29 mouse cellular contexts compared by ENCODE assay signal in genomic region chr11:3905446-3905845, GRCm38 (mm10). TPM values are rescaled to one million over a fixed set of nuclear protein-coding genes. Genes with fewer than 3 reads are reported as not detected.
DNase-seq lines count a peak whose midpoint lies in the region; ATAC-seq and TF ChIP-seq lines count a peak whose summit lies in the region.
"Had no signal": no experiment of that assay in that cellular context is flagged by ENCODE, and none has a peak within 500 bp of the region (broad histone marks: within the 10 kb centered on the region; RNA-seq: fewer than 3 reads in every experiment).

No protein-coding gene starts in this region.

- 82% methylated on average over 1 of the region's 1 CpGs for WGBS in stomach, embryonic 16.5 days
- 83% methylated on average over 1 of the region's 1 CpGs for WGBS in stomach, postnatal 0 days

- no peak overlapping the region for H3K4me2 ChIP-seq in stomach, embryonic 16.5 days (ENCODE audit: low read depth, low read length)
- no peak overlapping the region for H3K4me2 ChIP-seq in stomach, postnatal 0 days (replicated peaks; ENCODE audit: low read depth)
- H3K4me2 ChIP-seq in myocyte (ENCODE audit: low read depth) = peak overlapping the region; percentile 33
- H3K4me2 ChIP-seq: embryonic facial prominence, embryonic 13.5 days; heart, embryonic 11.5 days; hindbrain, embryonic 15.5 days; kidney, embryonic 15.5 days; limb, embryonic 13.5 days; liver, embryonic 11.5 days; lung, embryonic 15.5 days; midbrain, embryonic 11.5 days; neural tube, embryonic 13.5 days had no signal

- no peak overlapping the region for H3ac ChIP-seq in myocyte (ENCODE audit: control insufficient read depth, insufficient read length)

- H3K79me2 ChIP-seq in myocyte (ENCODE audit: control insufficient read depth, insufficient read depth) = peaks cover 45% of the 10 kb centered on the region

- peak overlapping the region; percentile 48; the same call in 1 of the 2 replicates for H3K27ac ChIP-seq in stomach, embryonic 16.5 days (ENCODE audit: low read length)
- H3K27ac ChIP-seq in stomach, postnatal 0 days (replicated peaks) = no peak overlapping the region
- H3K27ac ChIP-seq: embryonic facial prominence, embryonic 13.5 days; hindbrain, embryonic 15.5 days; kidney, embryonic 15.5 days; limb, embryonic 13.5 days; lung, embryonic 15.5 days; neural tube, embryonic 13.5 days had no signal

- H3K36me3 ChIP-seq in stomach, embryonic 16.5 days (ENCODE audit: control insufficient read depth, insufficient read depth, low read length) = no peaks in the 10 kb centered on the region
- H3K36me3 ChIP-seq in stomach, postnatal 0 days (ENCODE audit: control insufficient read depth, insufficient read depth, low read length) = no peaks in the 10 kb centered on the region; the same call in 1 of the 2 replicates
- peaks cover 32% of the 10 kb centered on the region for H3K36me3 ChIP-seq in myocyte (ENCODE audit: control insufficient read depth, insufficient read depth)
- H3K36me3 ChIP-seq: kidney, embryonic 15.5 days; limb, embryonic 13.5 days; lung, embryonic 15.5 days had no signal

- no peak for ATAC-seq in stomach, embryonic 16.5 days (ENCODE audit: insufficient read depth, low FRiP score)
- ATAC-seq in stomach, postnatal 0 days (ENCODE audit: low FRiP score, low TSS enrichment) = no peak
- ATAC-seq in Patski = peak; percentile 34
- ATAC-seq: activated CD4-positive, CD25-positive, alpha-beta regulatory T cell, adult 4 months had no signal

- DNase-seq in adrenal gland, adult (ENCODE audit: inconsistent age in 2 of 2, low spot score in 1 of 2) = peak; percentile 74 to 77
- no peak for DNase-seq in adrenal gland, adult 8-10 months
- DNase-seq in stomach, postnatal 0 days (ENCODE audit: low spot score) = no peak
- no peak for DNase-seq in Patski (ENCODE audit: low read depth, low spot score)
- DNase-seq in right cerebral cortex, postnatal 36 days (ENCODE audit: low spot score in 2 of 2) = no peak
- no peak for DNase-seq in right cerebral cortex, adult 18-20 months
- DNase-seq: cerebellum, adult 11-12 months; cerebellum, adult 9-11 months; embryo, embryonic 11 days; gastrocnemius, postnatal 14 days; heart, adult 11 months; heart, postnatal 4 days; kidney, adult 18-20 months; kidney, postnatal 36 days; thymus, postnatal 14 days had no signal

- TF ChIP-seq CTCF in stomach, postnatal 0 days (IDR thresholded peaks at IDR 0.05; ENCODE audit: low read depth) = no peak
- TF ChIP-seq CTCF in Patski (IDR thresholded peaks at IDR 0.05) = no peak

- in situ Hi-C loops in Patski (cut with MboI; ENCODE audit: low pct_unique_long_range_greater_than_20kb) = no loop called here

- CTCF ChIA-PET in Patski (lab: Charles Lee) = interaction anchor here (1.7 to 1.9 kb wide), 2 partner anchors 9 to 16 kb away, joined by 5 to 7 read pairs; partner anchors contain the start of gene Slc35e4

- POLR2A ChIA-PET in Patski (lab: Charles Lee) = no interaction called here

- H3K9ac ChIP-seq in stomach, embryonic 16.5 days (ENCODE audit: low read length) = no peak overlapping the region
- H3K9ac ChIP-seq in stomach, postnatal 0 days (ENCODE audit: low read length) = no peak overlapping the region
- H3K9ac ChIP-seq: embryonic facial prominence, embryonic 13.5 days; hindbrain, embryonic 15.5 days; kidney, embryonic 15.5 days; limb, embryonic 13.5 days; lung, embryonic 15.5 days; neural tube, embryonic 13.5 days had no signal

- H3K27me3 ChIP-seq in stomach, embryonic 16.5 days (ENCODE audit: control insufficient read depth, insufficient read depth, low read length) = no peaks in the 10 kb centered on the region
- H3K27me3 ChIP-seq in stomach, postnatal 0 days (ENCODE audit: control insufficient read depth, insufficient read depth, low read length) = no peaks in the 10 kb centered on the region
- no peaks in the 10 kb centered on the region for H3K27me3 ChIP-seq in Patski
- H3K27me3 ChIP-seq in myocyte (ENCODE audit: control insufficient read depth, insufficient read depth, insufficient read length) = no peaks in the 10 kb centered on the region
- H3K27me3 ChIP-seq: embryonic facial prominence, embryonic 13.5 days; hindbrain, embryonic 15.5 days; kidney, embryonic 15.5 days; limb, embryonic 13.5 days; lung, embryonic 15.5 days; neural tube, embryonic 13.5 days had no signal

- 0 out of 2 replicates have a peak, but pooled peaks cover under 1% of the 10 kb centered on the region for H3K4me1 ChIP-seq in stomach, embryonic 16.5 days (ENCODE audit: control insufficient read depth, insufficient read depth, low read length)
- 0 out of 2 replicates have a peak, but pooled peaks cover 3% of the 10 kb centered on the region for H3K4me1 ChIP-seq in stomach, postnatal 0 days (replicated peaks; ENCODE audit: control insufficient read depth, insufficient read depth)

- no peak overlapping the region for H3K4me3 ChIP-seq in stomach, embryonic 16.5 days (replicated peaks; ENCODE audit: low read length)
- H3K4me3 ChIP-seq in stomach, postnatal 0 days (ENCODE audit: low read depth, low read length) = no peak overlapping the region
- no peak overlapping the region for H3K4me3 ChIP-seq in myocyte
- H3K4me3 ChIP-seq: embryonic facial prominence, embryonic 13.5 days; erythroblast, embryonic 14.5 days; hindbrain, embryonic 15.5 days; kidney, embryonic 15.5 days; limb, embryonic 13.5 days; lung, embryonic 15.5 days; neural tube, embryonic 13.5 days had no signal

- no peaks in the 10 kb centered on the region for H3K9me3 ChIP-seq in stomach, embryonic 16.5 days (replicated peaks; ENCODE audit: control insufficient read depth, low read length)
- no peaks in the 10 kb centered on the region for H3K9me3 ChIP-seq in stomach, postnatal 0 days (ENCODE audit: control insufficient read depth, low read length)
- H3K9me3 ChIP-seq: embryonic facial prominence, embryonic 13.5 days; hindbrain, embryonic 15.5 days; kidney, embryonic 15.5 days; limb, embryonic 13.5 days; lung, embryonic 15.5 days; neural tube, embryonic 13.5 days had no signal

- TF ChIP-seq EP300 in stomach, postnatal 0 days (optimal IDR thresholded peaks at IDR 0.05) = no peak

- TF ChIP-seq POLR2A in myocyte (IDR thresholded peaks at IDR 0.05; ENCODE audit: insufficient read length, low read depth) = no peak

TF ChIP-seq in myocyte, 11 proteins besides CTCF, POLR2A, EP300 and RAD21:
- TF ChIP-seq USF1 (IDR thresholded peaks at IDR 0.05; ENCODE audit: low read depth) = no peak
- TF ChIP-seq SRF (IDR thresholded peaks at IDR 0.05; ENCODE audit: control insufficient read depth, insufficient read length, low read depth) = no peak
- TF ChIP-seq POLR2AphosphoS2 (IDR thresholded peaks at IDR 0.05; ENCODE audit: insufficient read length, low read depth) = no peak
- TF ChIP-seq CEBPB (IDR thresholded peaks at IDR 0.05; ENCODE audit: insufficient read depth, poor library complexity, severe bottlenecking) = no peak
- peak; percentile 12 for TF ChIP-seq TCF3 (IDR thresholded peaks at IDR 0.05; ENCODE audit: insufficient read length, low read depth)
- TF ChIP-seq MYOD1 (IDR thresholded peaks at IDR 0.05; ENCODE audit: control insufficient read depth in 1 of 3, insufficient read length in 2 of 3, low read depth in 2 of 3) = peak in 2 of 3 experiments; percentile 14 to 87
- TF ChIP-seq E2F4 (IDR thresholded peaks at IDR 0.05; ENCODE audit: insufficient read depth) = no peak
- TF ChIP-seq MAX (IDR thresholded peaks at IDR 0.05; ENCODE audit: low read depth) = no peak
- TF ChIP-seq REST (IDR thresholded peaks at IDR 0.05; ENCODE audit: insufficient read depth, insufficient read length) = no peak
- peak in 1 of 3 experiments; percentile 81 for TF ChIP-seq MYOG (IDR thresholded peaks at IDR 0.05; ENCODE audit: control insufficient read depth in 1 of 3, insufficient read depth in 1 of 3, insufficient read length in 2 of 3, low read depth in 2 of 3)
- no peak for TF ChIP-seq TCF12 (IDR thresholded peaks at IDR 0.05; ENCODE audit: insufficient read depth, poor library complexity, severe bottlenecking)

RNA-seq across cellular contexts. Expression of gene Slc35e4, which starts 9.0 kb away (rescaled TPM):
- total RNA-seq in adrenal gland, adult 8-10 months (2022) = 10 to 100 TPM in 2 of 4 experiments, 1 to 10 TPM in 2; 5.9 to 15.5 (median 10.2) TPM
- 6.4 and 7.9 TPM in 2 replicates for polyA plus RNA-seq in stomach, embryonic 16.5 days (2015; fragmentation: Nextera tagmentation; extraction: Ambion mirVana)
- 7.3 and 7.5 TPM in 2 replicates for polyA plus RNA-seq in stomach, postnatal 0 days (2015; fragmentation: Nextera tagmentation; extraction: Ambion mirVana)
- polyA plus RNA-seq in Patski (2021) (25.6 TPM), myocyte (2012; fragmentation: generic; extraction: Trizol) (69.6 TPM)

RNA-seq across cellular contexts. Expression of gene Dusp18, which starts 10.4 kb away (rescaled TPM):
- 1 to 10 TPM; 4.7 to 9.3 (median 6.6) TPM for total RNA-seq in adrenal gland, adult 8-10 months (2022)
- polyA plus RNA-seq in stomach, embryonic 16.5 days (2015; fragmentation: Nextera tagmentation; extraction: Ambion mirVana) = 9.5 and 11.3 TPM in 2 replicates
- 2.8 TPM in 2 replicates for polyA plus RNA-seq in stomach, postnatal 0 days (2015; fragmentation: Nextera tagmentation; extraction: Ambion mirVana)
- polyA plus RNA-seq in Patski (2021) (16.4 TPM), myocyte (2012; fragmentation: generic; extraction: Trizol) (26.5 TPM)
- polyA plus RNA-seq: erythroblast, embryonic 14.5 days had no signal

RNA-seq across cellular contexts. Expression of gene 4921536K21Rik, which starts 10.5 kb away (rescaled TPM):
- total RNA-seq in adrenal gland, adult 8-10 months (2022) = under 1 TPM; 0.56 to 0.81 (median 0.70) TPM
- 0.13 and 0.36 TPM in 2 replicates for polyA plus RNA-seq in stomach, embryonic 16.5 days (2015; fragmentation: Nextera tagmentation; extraction: Ambion mirVana)
- polyA plus RNA-seq in stomach, postnatal 0 days (2015; fragmentation: Nextera tagmentation; extraction: Ambion mirVana) = 0.12 TPM in 2 replicates
- polyA plus RNA-seq in Patski (2021) (2.0 TPM), myocyte (2012; fragmentation: generic; extraction: Trizol) (1.3 TPM)
- polyA plus RNA-seq: activated CD4-positive, CD25-positive, alpha-beta regulatory T cell, adult 4 months; heart, embryonic 11.5 days; liver, embryonic 11.5 days; liver, embryonic 16.5 days had no signal

RNA-seq across cellular contexts. Expression of gene Tcn2, which starts 26.5 kb away (rescaled TPM):
- total RNA-seq in adrenal gland, adult 8-10 months (2022) = 100 to 1,000 TPM; 129 to 145 (median 137) TPM
- polyA plus RNA-seq in stomach, embryonic 16.5 days (2015; fragmentation: Nextera tagmentation; extraction: Ambion mirVana) = 49.9 and 52.4 TPM in 2 replicates
- polyA plus RNA-seq in stomach, postnatal 0 days (2015; fragmentation: Nextera tagmentation; extraction: Ambion mirVana) = 47.5 and 53.3 TPM in 2 replicates
- polyA plus RNA-seq in Patski (2021) (158 TPM), myocyte (2012; fragmentation: generic; extraction: Trizol) (16.4 TPM)

RNA-seq across cellular contexts. Expression of gene Osbp2, which starts 41.7 kb away (rescaled TPM):
- 1 to 10 TPM; 2.1 to 7.4 (median 3.7) TPM for total RNA-seq in adrenal gland, adult 8-10 months (2022)
- polyA plus RNA-seq in stomach, embryonic 16.5 days (2015; fragmentation: Nextera tagmentation; extraction: Ambion mirVana) = 0.25 and 0.27 TPM in 2 replicates
- polyA plus RNA-seq in stomach, postnatal 0 days (2015; fragmentation: Nextera tagmentation; extraction: Ambion mirVana) = 0.42 and 0.69 TPM in 2 replicates
- 0.15 TPM for polyA plus RNA-seq in Patski (2021)
- polyA plus RNA-seq in myocyte (2012; fragmentation: generic; extraction: Trizol) = 1.3 TPM
- polyA plus RNA-seq: activated CD4-positive, CD25-positive, alpha-beta regulatory T cell, adult 4 months; erythroblast, embryonic 14.5 days had no signal

Comparison
In these comparisons a context has a peak if more than half of its experiments do, and no peak if none do; other contexts are left out.
1. DNase-seq: peak in adrenal gland, adult (2 of 2); none in adrenal gland, adult 8-10 months (single experiment), stomach, postnatal 0 days (single experiment), Patski (single experiment), right cerebral cortex, postnatal 36 days (0 of 2) and right cerebral cortex, adult 18-20 months (single experiment).